Mouse (Mus musculus) cortical plate, adult 2 months (tissue): ENCODE results near the gene Rbm47. TPM values are rescaled to one million over a fixed set of nuclear protein-coding genes. Genes with fewer than 3 reads are reported as not detected.
"Not testable (repeated sequence)": the region's sequence is repeated elsewhere in the genome, so short reads cannot be mapped to it uniquely, and the experiment has no call there.

Experiments used
- H3K27ac ChIP-seq: fragments of 200-500 bp; 2 replicates; pipeline ENCODE4 v1.5.1; 2012; ENCODE audit warnings: low read length, control low read depth, inconsistent platforms; ENCODE audit not compliant: insufficient read depth
- H3K4me1 ChIP-seq: fragments of 200-500 bp; 2 replicates; pipeline ENCODE4 v1.6.1; 2011; ENCODE audit warnings: low read length; ENCODE audit not compliant: control insufficient read depth, insufficient read depth
- H3K4me3 ChIP-seq: fragments of 200-500 bp; 2 replicates; pipeline ENCODE4 v1.5.1; 2011; ENCODE audit warnings: mild to moderate bottlenecking, low read length, control low read depth; ENCODE audit not compliant: insufficient read depth
- CTCF ChIP-seq: fragments of 200-500 bp; IDR thresholded peaks from 2 replicates; pipeline ENCODE4 v1.5.1; 2011; ENCODE audit warnings: mild to moderate bottlenecking, control low read depth, low read length; ENCODE audit not compliant: insufficient read depth; ENCODE audit errors: extremely low read depth
- POLR2A ChIP-seq: fragments of 200-500 bp; IDR thresholded peaks from 2 replicates; pipeline ENCODE4 v1.6.1; 2011; ENCODE audit warnings: mild to moderate bottlenecking, low read length, control low read depth; ENCODE audit not compliant: insufficient read depth; ENCODE audit errors: extremely low read depth
- polyA plus RNA-seq: library from polyadenylated mRNA; depleted of rRNA; stranded (reverse); fragments of >200 nt; gene quantifications from 2 replicates; pipeline ENCODE4 v1.2.3, GENCODE M21; 2012; rRNA removed

Rbm47 gene
- polyA plus RNA-seq, 1 experiment: 0.73 TPM

- TF ChIP-seq CTCF (no peak), POLR2A (no peak)
Measured at GRCm38 (mm10) chr5:65994643-65995042, 178.3 kb downstream of the Rbm47 start.

GRCm38 (mm10) chr5:65991191-65991590, 181.7 kb downstream of the Rbm47 start:
- no peak overlapping the region for H3K27ac ChIP-seq
- TF ChIP-seq CTCF (no peak), POLR2A (no peak)
- no peaks in the 10 kb centered on the region for H3K4me1 ChIP-seq
- H3K4me3 ChIP-seq: no peak overlapping the region

More at GRCm38 (mm10) chr5:65994643-65995042, 178.3 kb downstream of the Rbm47 start:
- Histone ChIP-seq H3K27ac (no peak overlapping the region), H3K4me3 (no peak overlapping the region), H3K4me1 (no peaks in the 10 kb centered on the region)

GRCm38 (mm10) chr5:65987004-65987403, 185.9 kb downstream of the Rbm47 start:
- not testable (repeated sequence) for H3K4me3 ChIP-seq, H3K27ac ChIP-seq, H3K4me1 ChIP-seq

GRCm38 (mm10) chr5:65986426-65986825, 186.5 kb downstream of the Rbm47 start:
- no peak for TF ChIP-seq POLR2A
- TF ChIP-seq CTCF: no peak
- H3K4me1 ChIP-seq: no peaks in the 10 kb centered on the region

GRCm38 (mm10) chr5:65975731-65976130, 197.2 kb downstream of the Rbm47 start:
- no peak for TF ChIP-seq CTCF
- TF ChIP-seq POLR2A: no peak
- H3K4me1 ChIP-seq: no peaks in the 10 kb centered on the region
- H3K4me3 ChIP-seq: no peak overlapping the region
- no peak overlapping the region for H3K27ac ChIP-seq

More at GRCm38 (mm10) chr5:65986426-65986825, 186.5 kb downstream of the Rbm47 start:
- H3K4me3 ChIP-seq: no peak overlapping the region
- H3K27ac ChIP-seq: no peak overlapping the region

- Histone ChIP-seq H3K27ac (no peak overlapping the region), H3K4me1 (no peaks in the 10 kb centered on the region), H3K4me3 (no peak overlapping the region)
- no peak for TF ChIP-seq CTCF
- TF ChIP-seq POLR2A: no peak
Measured at GRCm38 (mm10) chr5:65973189-65973588, 199.7 kb downstream of the Rbm47 start.

GRCm38 (mm10) chr5:65968004-65968403, 204.9 kb downstream of the Rbm47 start:
- TF ChIP-seq CTCF (no peak), POLR2A (no peak)
- Histone ChIP-seq H3K4me3 (no peak overlapping the region), H3K4me1 (0 out of 2 replicates have a peak, but pooled peaks cover 3% of the 10 kb centered on the region), H3K27ac (no peak overlapping the region)

- 0 out of 2 replicates have a peak, but pooled peaks cover 3% of the 10 kb centered on the region for H3K4me1 ChIP-seq
- no peak overlapping the region for H3K27ac ChIP-seq
- no peak overlapping the region for H3K4me3 ChIP-seq
- TF ChIP-seq CTCF (no peak), POLR2A (no peak)
Measured at GRCm38 (mm10) chr5:65967091-65967490, 205.8 kb downstream of the Rbm47 start.

Other genes starting within 250 kb of the Rbm47 start
- gene Chrna9, start 238.2 kb downstream of the Rbm47 start, polyA plus RNA-seq: not detected in 2 replicates
- gene 9130230L23Rik, start 168.8 kb downstream of the Rbm47 start, polyA plus RNA-seq: 0.06 TPM in 1 of 2 replicates, not detected in the other
- gene Nsun7, start 86.8 kb upstream of the Rbm47 start, polyA plus RNA-seq: 5.8 and 7.7 TPM in 2 replicates